Mouse (Mus musculus) neural tube, embryonic 11.5 days (tissue): ENCODE data around the gene Hoxa3. TPM values are rescaled to one million over a fixed set of nuclear protein-coding genes. Genes with fewer than 3 reads are reported as not detected.

Experiments
- ATAC-seq: fragments of 200-750 bp; cut with Nextera tagmentation; 2 replicates; pipeline ENCODE4 v1.8.0; 2017; ENCODE audit warnings: moderate number of reproducible peaks, mild to moderate bottlenecking, moderate TSS enrichment, moderate library complexity; ENCODE audit not compliant: insufficient read depth, low FRiP score, low TSS enrichment
- DNase-seq: peaks from one replicate; pipeline ENCODE4 v3.0.0-alpha.2; 2015; ENCODE audit warnings: low spot score
- H3K27ac ChIP-seq: fragments of 300-500 bp; sonication (generic); 2 replicates; pipeline ENCODE4 v1.5.1; 2014; ENCODE audit warnings: low read depth, mild to moderate bottlenecking, low read length
- H3K27me3 ChIP-seq: fragments of 300-500 bp; sonication (generic); 2 replicates; pipeline ENCODE4 v1.6.1; 2014; ENCODE audit warnings: mild to moderate bottlenecking, low read length, mixed read lengths; ENCODE audit not compliant: control insufficient read depth, insufficient read depth
- H3K36me3 ChIP-seq: fragments of 300-500 bp; sonication (generic); 2 replicates; pipeline ENCODE4 v1.6.1; 2014; ENCODE audit warnings: mild to moderate bottlenecking, low read length, moderate library complexity, mixed read lengths; ENCODE audit not compliant: control insufficient read depth, insufficient read depth
- H3K4me1 ChIP-seq: fragments of 300-500 bp; sonication (generic); 2 replicates; pipeline ENCODE4 v1.6.1; 2014; ENCODE audit warnings: low read length, mixed read lengths; ENCODE audit not compliant: control insufficient read depth, insufficient read depth
- H3K4me2 ChIP-seq: fragments of 300-500 bp; sonication (generic); 2 replicates; pipeline ENCODE4 v1.6.1; 2014; ENCODE audit warnings: low read depth, mild to moderate bottlenecking, moderate library complexity
- H3K4me3 ChIP-seq: fragments of 300-500 bp; sonication (generic); 2 replicates; pipeline ENCODE4 v1.5.1; 2014; ENCODE audit warnings: low read depth, low read length
- H3K9ac ChIP-seq: fragments of 300-500 bp; sonication (generic); 2 replicates; pipeline ENCODE4 v1.6.1; 2014; ENCODE audit warnings: mild to moderate bottlenecking, low read length
- H3K9me3 ChIP-seq: fragments of 300-500 bp; sonication (generic); 2 replicates; pipeline ENCODE4 v1.6.1; 2016; ENCODE audit warnings: low read length; ENCODE audit not compliant: control insufficient read depth
- WGBS: fragments of 180-500 bp; shearing (Covaris S2); extraction: QIAGEN DNeasy Blood & Tissue Kit; methylation state at CpG from one replicate; pipeline ENCODE4 v1.1.7; 2014; 5-methylcytosine and 5-hydroxymethylcytosine counted together
- polyA plus RNA-seq: library from polyadenylated mRNA; unstranded; fragments of >200 nt; fragmentation: Nextera tagmentation; extraction: Ambion mirVana; gene quantifications from 2 replicates; pipeline ENCODE4 v1.2.1, GENCODE M21; 2014

The Hoxa3 gene
- polyA plus RNA-seq, 1 experiment from 2014 or later, result 20.2 TPM

DNA sequence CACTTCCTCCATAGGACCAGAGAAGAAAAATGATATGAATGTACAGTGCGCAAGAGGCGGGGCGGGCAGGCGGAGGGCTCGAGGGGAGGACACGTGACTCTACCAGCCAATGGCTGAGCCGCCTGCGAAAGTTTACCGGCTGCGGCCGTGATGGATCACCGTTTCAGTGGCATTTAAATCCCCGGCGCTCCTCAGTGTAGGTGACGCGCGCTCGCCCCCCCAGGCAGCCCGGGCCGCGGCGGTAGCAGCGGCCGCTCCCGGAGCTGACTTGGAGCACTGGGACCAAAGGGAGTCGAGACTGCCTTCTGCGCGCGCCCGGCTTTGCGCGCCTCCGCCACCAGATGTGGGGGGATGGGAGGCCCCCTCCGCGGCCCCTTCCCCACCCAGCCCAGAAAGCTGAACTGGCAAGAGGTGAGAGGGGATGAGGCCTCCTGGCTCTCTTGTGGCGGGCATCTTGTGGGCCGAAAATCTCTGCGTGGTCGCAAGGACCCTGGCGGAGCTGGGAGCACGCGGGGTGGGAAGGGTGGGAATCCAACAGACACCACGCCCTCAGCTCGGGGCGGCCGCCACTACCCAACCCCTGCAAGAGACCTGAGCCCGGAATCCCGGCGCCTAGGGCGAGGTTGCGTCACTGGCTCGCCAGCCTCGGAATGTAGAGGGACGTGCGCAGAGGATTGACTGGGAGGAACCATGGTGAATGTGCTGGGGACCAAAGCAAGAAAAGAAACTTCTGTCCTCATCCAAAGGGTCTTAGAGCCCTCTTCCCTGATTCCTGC lies 54.7 kb downstream of the Hoxa3 start, which contains the start of gene Hoxa1:
TSS of gene Hoxa1 (minus strand) at position 42 of the 776 bp plus-strand sequence.
- Histone ChIP-seq H3K27me3 (no peaks in the 10 kb centered on the region), H3K9ac (peak within 1 kb of the TSS; percentile 96), H3K4me1 (peaks cover 47% of the 10 kb centered on the region), H3K36me3 (no peaks in the 10 kb centered on the region; the same call in 1 of the 2 replicates), H3K4me3 (peak within 1 kb of the TSS; percentile 91), H3K27ac (peak within 1 kb of the TSS; percentile 99), H3K4me2 (peak within 1 kb of the TSS; percentile 78), H3K9me3 (no peaks in the 10 kb centered on the region)
- ATAC-seq, result peak; percentile 85
- DNase-seq, result peak; percentile 95
- under 1% methylated on average over 55 of the region's 55 CpGs for whole genome bisulfite sequencing

- Histone ChIP-seq H3K9ac (peak overlapping the region; percentile 96), H3K4me2 (peak overlapping the region; percentile 78), H3K4me3 (peak overlapping the region; percentile 91), H3K27ac (peak overlapping the region; percentile 99), H3K4me1 (peaks cover 48% of the 10 kb centered on the region), H3K9me3 (no peaks in the 10 kb centered on the region), H3K27me3 (no peaks in the 10 kb centered on the region), H3K36me3 (no peaks in the 10 kb centered on the region)
- peak; percentile 40 for DNase-seq
- ATAC-seq, result peak; percentile 66
- under 1% methylated on average over 32 of the region's 32 CpGs for WGBS
These were observed 55.5 kb downstream of the Hoxa3 start for GRCm38 (mm10) chr6:52157466-52158275.

GRCm38 (mm10) chr6:52156551-52157200 lies 56.5 kb downstream of the Hoxa3 start:
- ATAC-seq (no peak), DNase-seq (peak; percentile 20)
- Histone ChIP-seq H3K4me1 (peaks cover 50% of the 10 kb centered on the region), H3K4me3 (peak overlapping the region; percentile 91), H3K4me2 (peak overlapping the region; percentile 78), H3K9me3 (no peaks in the 10 kb centered on the region), H3K27me3 (no peaks in the 10 kb centered on the region), H3K9ac (peak overlapping the region; percentile 96), H3K27ac (no peak overlapping the region), H3K36me3 (no peaks in the 10 kb centered on the region)
- WGBS, result under 1% methylated on average over 20 of the region's 20 CpGs

GRCm38 (mm10) chr6:52155471-52155870 lies 57.7 kb downstream of the Hoxa3 start:
- DNase-seq (no peak), ATAC-seq (no peak)
- Histone ChIP-seq H3K4me2 (peak overlapping the region; percentile 78), H3K9me3 (no peaks in the 10 kb centered on the region), H3K4me1 (peaks cover 55% of the 10 kb centered on the region), H3K9ac (no peak overlapping the region), H3K27ac (no peak overlapping the region), H3K27me3 (no peaks in the 10 kb centered on the region), H3K36me3 (no peaks in the 10 kb centered on the region), H3K4me3 (0 out of 2 replicates have a peak overlapping the region, but pooled peaks have one; percentile 15)
- 42% methylated on average over 3 of the region's 3 CpGs for WGBS

DNA sequence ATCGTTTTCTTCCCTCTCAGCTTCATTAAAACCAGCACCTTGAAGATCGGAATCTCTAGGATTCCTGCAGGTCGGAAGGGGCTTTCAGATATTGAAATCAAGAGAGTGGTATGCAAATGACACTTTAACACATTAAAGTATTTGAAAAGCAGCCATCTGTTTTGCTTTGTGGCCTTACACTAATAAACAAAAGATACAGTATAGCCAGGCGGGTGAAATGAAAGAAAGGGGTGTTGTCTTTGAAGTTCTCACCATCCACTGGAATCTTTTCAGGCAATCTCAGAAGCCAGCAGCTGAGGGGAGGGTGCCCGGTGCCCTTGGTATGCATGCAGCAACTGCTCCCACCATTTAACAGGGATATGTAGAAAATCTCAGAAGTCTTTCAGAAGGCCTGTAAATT lies 59.1 kb downstream of the Hoxa3 start:
- H3K9ac ChIP-seq, result no peak overlapping the region
- peaks cover 47% of the 10 kb centered on the region for H3K4me1 ChIP-seq
- H3K36me3 ChIP-seq, result no peaks in the 10 kb centered on the region
- no peak for ATAC-seq
- H3K27ac ChIP-seq, result peak overlapping the region; percentile 54; the same call in 1 of the 2 replicates
- H3K4me2 ChIP-seq, result peak overlapping the region; percentile 23; the same call in 1 of the 2 replicates
- WGBS, result 12% methylated on average over 5 of the region's 5 CpGs
- H3K27me3 ChIP-seq, result no peaks in the 10 kb centered on the region
- H3K9me3 ChIP-seq, result no peaks in the 10 kb centered on the region
- peak; percentile 21 for DNase-seq
- 0 out of 2 replicates have a peak overlapping the region, but pooled peaks have one; percentile 2 for H3K4me3 ChIP-seq

DNA sequence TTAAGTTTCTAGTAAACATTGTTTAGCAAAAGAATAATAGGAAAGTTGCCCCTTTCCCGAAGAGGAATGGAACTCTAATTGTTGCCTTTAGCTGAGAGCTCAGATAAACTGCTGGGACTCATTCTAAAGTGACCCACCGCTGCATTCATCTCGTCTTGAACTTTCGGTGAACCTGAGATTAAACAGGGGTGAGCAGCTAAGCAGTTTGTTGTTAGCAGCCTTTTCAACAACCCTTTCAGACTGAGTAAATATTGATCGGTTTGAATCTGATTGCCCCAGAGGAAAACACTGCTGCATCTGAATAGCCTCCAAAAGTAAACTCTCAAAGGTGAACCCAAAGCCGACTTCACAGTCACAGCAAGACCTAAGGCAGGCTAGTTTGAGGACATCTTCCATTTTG lies 59.9 kb downstream of the Hoxa3 start:
- ATAC-seq, result no peak

DNA sequence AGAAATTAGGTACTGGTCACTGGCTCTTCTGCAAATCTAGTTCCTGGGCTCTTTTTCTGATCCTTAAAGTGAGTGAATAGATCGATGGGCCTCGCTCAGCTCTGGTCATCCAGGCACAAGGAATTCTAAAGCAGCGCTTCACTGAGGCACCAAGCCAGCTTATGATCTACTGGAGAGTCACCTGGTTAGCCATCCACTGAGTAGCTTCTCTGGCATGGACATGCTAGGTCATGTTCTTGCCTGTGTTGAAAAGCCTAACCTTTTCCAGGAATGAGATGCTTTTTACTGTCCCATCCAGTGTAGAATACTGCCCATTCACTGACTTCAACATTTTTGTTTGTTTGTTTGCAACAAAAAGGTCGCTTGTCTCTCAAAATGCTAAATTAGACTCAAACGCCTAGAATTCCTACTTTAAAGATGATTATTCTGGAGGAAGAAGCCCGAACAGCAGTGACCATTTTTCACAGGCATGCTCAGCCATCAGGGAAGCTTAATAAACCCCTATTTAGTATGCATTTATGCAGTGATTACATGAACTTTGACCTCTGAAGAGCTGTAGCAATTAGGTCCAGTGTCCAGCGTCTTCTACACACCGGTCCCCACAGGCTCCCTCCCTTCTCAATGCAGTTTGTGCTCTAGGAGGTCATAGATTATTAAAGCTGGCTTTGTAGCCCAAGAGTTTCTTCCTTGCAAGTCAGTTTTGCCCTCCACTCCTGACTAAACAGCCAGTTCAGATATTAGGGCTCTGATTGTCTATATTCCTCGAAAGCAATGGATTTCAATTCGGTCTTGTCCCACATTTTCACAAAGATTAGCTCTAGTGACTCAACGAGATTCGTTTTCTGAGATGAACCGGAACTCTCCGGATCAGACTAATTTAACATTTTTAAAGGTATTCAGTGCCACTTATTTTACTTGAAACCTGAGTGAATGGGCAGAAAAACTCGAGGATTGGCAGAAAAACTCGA lies 60.6 kb downstream of the Hoxa3 start:
- 12% methylated on average over 16 of the region's 16 CpGs for WGBS
- no peaks in the 10 kb centered on the region for H3K9me3 ChIP-seq
- H3K36me3 ChIP-seq, result no peaks in the 10 kb centered on the region
- no peak overlapping the region for H3K27ac ChIP-seq
- no peak overlapping the region for H3K9ac ChIP-seq
- H3K4me3 ChIP-seq, result no peak overlapping the region
- peaks cover 46% of the 10 kb centered on the region for H3K4me1 ChIP-seq
- ATAC-seq (no peak), DNase-seq (peak; percentile 36)
- peak overlapping the region; percentile 16; the same call in 1 of the 2 replicates for H3K4me2 ChIP-seq
- H3K27me3 ChIP-seq, result no peaks in the 10 kb centered on the region

More for the DNA sequence above, 59.9 kb downstream of the Hoxa3 start:
- peak; percentile 46 for DNase-seq
- under 1% methylated on average over 6 of the region's 6 CpGs for WGBS
- Histone ChIP-seq H3K4me2 (peak overlapping the region; percentile 16; the same call in 1 of the 2 replicates), H3K4me1 (peaks cover 47% of the 10 kb centered on the region), H3K36me3 (no peaks in the 10 kb centered on the region), H3K4me3 (no peak overlapping the region), H3K27me3 (no peaks in the 10 kb centered on the region), H3K27ac (no peak overlapping the region), H3K9ac (no peak overlapping the region), H3K9me3 (no peaks in the 10 kb centered on the region)
